Mouse (Mus musculus): Measurements from ENCODE around the gene Spg21. TPM values are rescaled to one million over a fixed set of nuclear protein-coding genes. Genes with fewer than 3 reads are reported as not detected.

Gene Spg21
- polyA plus RNA-seq, 1 experiment, result 111 TPM

DNA sequence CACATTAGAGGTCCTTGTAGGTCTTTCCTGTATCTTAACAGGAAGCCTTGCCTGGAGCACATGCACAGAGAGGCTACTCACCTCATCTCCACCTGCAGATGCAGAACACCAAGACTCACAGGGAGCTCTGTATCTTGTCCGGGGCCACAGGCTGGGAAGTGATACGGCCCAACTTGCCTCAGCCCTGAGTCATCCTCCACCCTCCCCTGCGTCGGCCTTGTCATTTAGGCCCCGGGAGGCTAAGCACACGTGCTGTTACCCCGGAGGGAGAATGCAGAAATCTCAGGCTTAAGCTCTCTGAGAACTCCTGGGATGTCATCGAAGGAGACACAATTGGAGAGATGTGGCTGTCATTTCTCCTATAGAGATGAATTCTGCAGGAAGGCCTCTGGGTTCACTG lies 68.9 kb downstream of the Spg21 start:
- Histone ChIP-seq H3K4me1 (ENCODE audit: control insufficient read depth, insufficient read depth, low read length) (peaks cover 2% of the 10 kb centered on the region; the same call in 1 of the 2 replicates), H3K4me3 (ENCODE audit: insufficient read depth, low read length) (no peak overlapping the region), H3K27ac (ENCODE audit: insufficient read depth, low read length) (no peak overlapping the region)
- TF ChIP-seq POLR2A (IDR thresholded peaks at IDR 0.05; ENCODE audit: low read depth, low read length) (no peak), CTCF (IDR thresholded peaks at IDR 0.05; ENCODE audit: borderline replicate concordance, insufficient read depth, low read length) (no peak)

DNA sequence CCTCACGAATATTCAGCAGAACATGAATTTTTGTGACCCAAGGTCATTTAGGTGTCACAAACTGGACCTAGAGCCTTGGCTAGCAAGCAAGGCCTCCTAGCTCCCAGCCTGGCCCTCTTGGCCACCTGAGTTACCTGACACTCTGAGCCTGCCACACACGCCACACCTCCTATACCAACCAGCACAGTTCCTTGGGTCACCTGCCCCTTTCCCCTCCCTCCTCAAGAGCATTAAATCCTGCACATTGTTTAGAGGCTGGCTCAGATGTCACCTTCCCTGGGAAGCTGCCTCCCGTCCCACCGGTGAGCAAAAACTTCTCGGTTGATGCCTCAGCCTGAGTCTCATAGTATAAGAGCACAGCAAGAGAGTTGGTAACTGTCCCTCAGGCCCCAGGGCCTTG lies 70.5 kb downstream of the Spg21 start:
- TF ChIP-seq POLR2A (IDR thresholded peaks at IDR 0.05; ENCODE audit: low read depth, low read length) (no peak), CTCF (IDR thresholded peaks at IDR 0.05; ENCODE audit: borderline replicate concordance, insufficient read depth, low read length) (no peak)
- Histone ChIP-seq H3K4me3 (ENCODE audit: insufficient read depth, low read length) (no peak overlapping the region), H3K27ac (ENCODE audit: insufficient read depth, low read length) (no peak overlapping the region), H3K4me1 (ENCODE audit: control insufficient read depth, insufficient read depth, low read length) (peaks cover 2% of the 10 kb centered on the region; the same call in 1 of the 2 replicates)

DNA sequence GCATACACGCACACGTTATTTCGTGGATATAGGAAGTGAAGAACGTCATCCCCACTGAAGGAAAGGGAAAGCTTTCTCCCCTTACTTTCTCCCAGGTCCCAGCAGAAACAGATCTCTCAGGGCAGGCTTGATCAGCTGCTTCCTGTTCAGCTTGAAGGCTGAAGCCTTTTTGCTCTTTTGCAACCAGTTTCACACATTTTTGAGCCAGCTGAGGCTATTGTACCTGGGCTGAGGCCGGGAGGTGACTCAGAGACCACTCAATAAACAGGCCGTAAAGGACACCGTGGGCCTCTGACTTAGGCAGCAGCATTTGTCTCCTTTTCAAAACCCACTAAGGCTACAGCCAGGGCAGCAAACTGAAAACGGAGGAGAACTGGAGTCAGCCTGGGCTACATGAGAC lies 72.2 kb downstream of the Spg21 start:
- Histone ChIP-seq H3K27ac (ENCODE audit: insufficient read depth, low read length) (no peak overlapping the region; the same call in 1 of the 2 replicates), H3K4me3 (ENCODE audit: insufficient read depth, low read length) (no peak overlapping the region), H3K4me1 (ENCODE audit: control insufficient read depth, insufficient read depth, low read length) (peaks cover 2% of the 10 kb centered on the region; the same call in 1 of the 2 replicates)
- TF ChIP-seq CTCF (IDR thresholded peaks at IDR 0.05; ENCODE audit: borderline replicate concordance, insufficient read depth, low read length) (no peak), POLR2A (IDR thresholded peaks at IDR 0.05; ENCODE audit: low read depth, low read length) (no peak)

DNA sequence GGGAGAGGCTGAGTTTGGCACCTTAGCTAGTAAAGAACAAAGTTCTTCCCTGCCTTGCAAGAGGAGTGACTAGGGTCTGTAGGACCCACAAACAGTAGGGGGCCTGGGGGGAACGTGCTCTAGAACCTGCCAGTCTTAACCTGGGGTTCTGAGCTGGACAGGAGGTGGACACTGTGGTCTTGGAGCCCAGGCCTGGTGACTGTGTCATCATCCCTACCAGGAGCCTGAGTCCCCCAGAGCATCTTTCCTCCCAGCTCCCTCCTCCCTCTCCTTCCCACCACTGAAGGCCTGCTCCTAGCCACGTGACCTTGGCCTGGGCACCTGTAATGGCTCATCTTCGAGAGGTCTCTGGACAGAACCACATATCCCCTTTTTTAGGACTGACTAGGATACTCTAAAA lies 73.4 kb downstream of the Spg21 start:
- Histone ChIP-seq H3K27ac (ENCODE audit: insufficient read depth, low read length) (no peak overlapping the region), H3K4me1 (ENCODE audit: control insufficient read depth, insufficient read depth, low read length) (peaks cover 2% of the 10 kb centered on the region; the same call in 1 of the 2 replicates), H3K4me3 (ENCODE audit: insufficient read depth, low read length) (no peak overlapping the region)
- TF ChIP-seq POLR2A (IDR thresholded peaks at IDR 0.05; ENCODE audit: low read depth, low read length) (no peak), CTCF (IDR thresholded peaks at IDR 0.05; ENCODE audit: borderline replicate concordance, insufficient read depth, low read length) (no peak)

DNA sequence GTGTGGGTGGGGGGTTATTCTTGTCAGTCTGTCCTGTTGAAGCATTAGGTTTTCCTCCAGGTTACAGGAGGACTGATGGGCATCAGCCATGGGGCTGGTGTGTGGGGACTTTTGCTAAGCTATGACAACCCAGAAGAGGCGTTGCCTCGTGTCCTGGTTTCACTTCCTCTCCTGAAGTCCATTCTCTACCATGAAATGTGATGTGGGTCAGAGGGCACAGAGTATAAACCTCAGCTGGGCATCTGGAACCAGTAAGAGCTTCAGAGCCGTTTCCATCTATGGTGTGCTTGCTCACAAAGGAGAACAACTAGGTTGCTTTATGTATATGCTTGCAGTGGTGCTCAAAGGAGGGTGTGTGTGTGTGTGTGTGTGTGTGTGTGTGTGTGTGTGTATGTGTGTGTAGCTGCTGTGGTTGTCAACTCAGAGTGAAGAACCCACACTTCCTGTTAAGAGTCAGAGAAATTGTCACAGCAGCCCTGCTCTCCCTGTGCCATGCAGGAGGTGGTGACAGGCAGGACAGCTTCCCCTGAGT lies 74.5 kb downstream of the Spg21 start:
- no peak overlapping the region for H3K4me3 ChIP-seq (ENCODE audit: insufficient read depth, low read length)
- H3K4me1 ChIP-seq (ENCODE audit: control insufficient read depth, insufficient read depth, low read length), result no peaks in the 10 kb centered on the region
- TF ChIP-seq POLR2A (IDR thresholded peaks at IDR 0.05; ENCODE audit: low read depth, low read length) (no peak), CTCF (IDR thresholded peaks at IDR 0.05; ENCODE audit: borderline replicate concordance, insufficient read depth, low read length) (no peak)
- no peak overlapping the region for H3K27ac ChIP-seq (ENCODE audit: insufficient read depth, low read length)

DNA sequence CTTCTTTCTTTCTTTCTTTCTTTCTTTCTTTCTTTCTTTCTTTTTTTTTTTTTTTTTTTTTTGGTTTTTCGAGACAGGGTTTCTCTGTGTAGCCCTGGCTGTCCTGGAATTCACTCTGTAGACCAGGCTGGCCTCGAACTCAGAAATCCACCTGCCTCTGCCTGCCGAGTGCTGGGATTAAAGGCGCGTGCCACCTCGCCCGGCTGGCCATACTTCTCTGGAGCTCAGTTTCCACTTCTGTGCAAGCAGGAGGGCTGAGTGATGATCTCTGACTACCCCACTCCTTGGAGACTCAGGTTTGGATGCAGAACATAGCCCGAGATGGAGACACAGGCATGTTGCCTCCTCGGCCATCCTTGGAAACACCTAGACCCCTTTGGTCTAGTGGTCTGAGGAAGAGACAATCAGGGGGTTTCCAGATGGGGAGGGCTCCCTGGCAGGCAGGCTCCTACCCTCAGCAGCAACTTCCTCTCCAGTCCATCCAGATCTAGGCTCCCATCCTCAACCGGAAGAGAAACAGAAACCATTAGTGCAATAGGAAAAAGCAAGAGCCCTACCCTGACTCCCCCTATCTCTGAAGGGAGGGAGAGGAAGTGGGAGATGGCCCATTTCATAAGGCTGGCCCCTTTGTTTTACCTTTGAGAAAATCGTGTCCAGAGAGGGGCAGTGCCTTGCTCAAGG lies 75.2 kb downstream of the Spg21 start:
- TF ChIP-seq POLR2A (IDR thresholded peaks at IDR 0.05; ENCODE audit: low read depth, low read length) (no peak), CTCF (IDR thresholded peaks at IDR 0.05; ENCODE audit: borderline replicate concordance, insufficient read depth, low read length) (no peak)
- H3K4me1 ChIP-seq (ENCODE audit: control insufficient read depth, insufficient read depth, low read length), result no peaks in the 10 kb centered on the region
- H3K4me3 ChIP-seq (ENCODE audit: insufficient read depth, low read length), result no peak overlapping the region
- H3K27ac ChIP-seq (ENCODE audit: insufficient read depth, low read length), result no peak overlapping the region

DNA sequence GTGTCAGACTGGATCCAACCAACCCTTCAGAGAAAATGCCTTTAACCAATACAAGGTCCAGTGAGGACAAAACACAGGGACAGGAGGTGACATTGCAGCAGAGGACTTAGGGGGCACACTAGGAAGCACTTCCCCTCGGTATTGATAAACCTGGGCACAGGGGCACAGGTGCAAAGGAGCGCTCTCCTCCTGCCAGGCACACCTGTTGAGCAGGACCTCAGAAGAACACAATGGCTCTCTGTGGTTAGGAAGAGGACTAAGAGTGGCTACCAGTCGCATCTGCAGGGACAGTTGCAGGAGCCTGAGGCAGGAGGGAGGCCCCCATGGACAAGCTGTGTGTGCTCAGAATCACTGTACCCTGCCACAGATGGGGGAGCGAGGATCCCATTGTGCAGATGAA lies 75.7 kb downstream of the Spg21 start:
- no peak overlapping the region for H3K27ac ChIP-seq (ENCODE audit: insufficient read depth, low read length)
- H3K4me3 ChIP-seq (ENCODE audit: insufficient read depth, low read length), result no peak overlapping the region
- 0 out of 2 replicates have a peak, but pooled peaks cover 2% of the 10 kb centered on the region for H3K4me1 ChIP-seq (ENCODE audit: control insufficient read depth, insufficient read depth, low read length)
- TF ChIP-seq POLR2A (IDR thresholded peaks at IDR 0.05; ENCODE audit: low read depth, low read length), result no peak
- TF ChIP-seq CTCF (IDR thresholded peaks at IDR 0.05; ENCODE audit: borderline replicate concordance, insufficient read depth, low read length), result no peak

Other genes starting within 250 kb of the Spg21 start
- gene Cilp, start 195.8 kb upstream of the Spg21 start, polyA plus RNA-seq (2011; ENCODE audit: insufficient read length, low read depth, missing spikeins), result not detected in 2 replicates
- gene Clpx, start 166.7 kb upstream of the Spg21 start, polyA plus RNA-seq (2011; ENCODE audit: insufficient read length, low read depth, missing spikeins), result 25.8 and 35.4 TPM in 2 replicates
- 11.2 and 13.1 TPM in 2 replicates for gene Pdcd7, start 114.8 kb upstream of the Spg21 start, polyA plus RNA-seq (2011; ENCODE audit: insufficient read length, low read depth, missing spikeins)
- 0.98 TPM in 1 of 2 replicates, not detected in the other for gene Ubap1l, start 99.9 kb upstream of the Spg21 start, polyA plus RNA-seq (2011; ENCODE audit: insufficient read length, low read depth, missing spikeins)
- gene Kbtbd13, start 69.3 kb upstream of the Spg21 start, polyA plus RNA-seq (2011; ENCODE audit: insufficient read length, low read depth, missing spikeins), result not detected in 2 replicates
- gene Rasl12, start 62.4 kb upstream of the Spg21 start, polyA plus RNA-seq (2011; ENCODE audit: insufficient read length, low read depth, missing spikeins), result 1.0 and 1.5 TPM in 2 replicates
- gene Slc51b, start 38.0 kb upstream of the Spg21 start, polyA plus RNA-seq (2011; ENCODE audit: insufficient read length, low read depth, missing spikeins), result not detected in 2 replicates
- 14.8 and 17.0 TPM in 2 replicates for gene Mtfmt, start 25.2 kb upstream of the Spg21 start, polyA plus RNA-seq (2011; ENCODE audit: insufficient read length, low read depth, missing spikeins)
- not detected in 2 replicates for gene Ankdd1a, start 59.2 kb downstream of the Spg21 start, polyA plus RNA-seq (2011; ENCODE audit: insufficient read length, low read depth, missing spikeins)
- gene Plekho2, start 119.1 kb downstream of the Spg21 start, polyA plus RNA-seq (2011; ENCODE audit: insufficient read length, low read depth, missing spikeins), result 58.1 and 78.4 TPM in 2 replicates
- gene Pif1, start 126.2 kb downstream of the Spg21 start, polyA plus RNA-seq (2011; ENCODE audit: insufficient read length, low read depth, missing spikeins), result 8.3 and 10.9 TPM in 2 replicates
- 22.7 and 34.1 TPM in 2 replicates for gene Rbpms2, start 168.7 kb downstream of the Spg21 start, polyA plus RNA-seq (2011; ENCODE audit: insufficient read length, low read depth, missing spikeins)
- 88.1 and 93.0 TPM in 2 replicates for gene Oaz2, start 207.1 kb downstream of the Spg21 start, polyA plus RNA-seq (2011; ENCODE audit: insufficient read length, low read depth, missing spikeins)